Mouse (Mus musculus) lung, postnatal 0 days (tissue): ENCODE data around the gene Mgat5. TPM values are rescaled to one million over a fixed set of nuclear protein-coding genes. Genes with fewer than 3 reads are reported as not detected.

Experiments
- ATAC-seq: fragments of 200-750 bp; cut with Nextera tagmentation; 2 replicates; pipeline ENCODE4 v1.8.0; 2017; ENCODE audit warnings: moderate library complexity
- DNase-seq: peaks from one replicate; pipeline ENCODE4 v3.0.0-alpha.2; 2016; ENCODE audit warnings: low spot score
- H3K27ac ChIP-seq: fragments of 300-500 bp; sonication (generic); 2 replicates; pipeline ENCODE4 v1.5.1; 2014; ENCODE audit warnings: antibody characterized with exemption, mild to moderate bottlenecking, low read length, mixed read lengths
- H3K27me3 ChIP-seq: fragments of 300-500 bp; sonication (generic); replicated peaks from 2 replicates; pipeline ENCODE4 v1.6.1; 2014; ENCODE audit warnings: low read length, mixed read lengths; ENCODE audit not compliant: insufficient read depth
- H3K36me3 ChIP-seq: fragments of 300-500 bp; sonication (generic); 2 replicates; pipeline ENCODE4 v1.6.1; 2014; ENCODE audit warnings: low read length, mixed read lengths; ENCODE audit not compliant: insufficient read depth
- H3K4me1 ChIP-seq: fragments of 300-500 bp; sonication (generic); 2 replicates; pipeline ENCODE4 v1.6.1; 2014; ENCODE audit warnings: antibody characterized with exemption, low read depth, low read length, mixed read lengths; ENCODE audit not compliant: insufficient read depth
- H3K4me2 ChIP-seq: fragments of 300-500 bp; sonication (generic); replicated peaks from 2 replicates; pipeline ENCODE4 v1.6.1; 2014; ENCODE audit warnings: low read depth, mild to moderate bottlenecking, low read length, moderate library complexity, mixed read lengths
- H3K4me3 ChIP-seq: fragments of 300-500 bp; sonication (generic); 2 replicates; pipeline ENCODE4 v1.5.1; 2014; ENCODE audit warnings: low read depth, low read length
- H3K9ac ChIP-seq: fragments of 300-500 bp; sonication (generic); replicated peaks from 2 replicates; pipeline ENCODE4 v1.6.1; 2014; ENCODE audit warnings: low read depth, mild to moderate bottlenecking
- H3K9me3 ChIP-seq: fragments of 300-500 bp; sonication (generic); 2 replicates; pipeline ENCODE4 v1.6.1; 2016; ENCODE audit warnings: low read length, mixed read lengths
- CTCF ChIP-seq: IDR thresholded peaks from 2 replicates; pipeline ENCODE4 v1.5.1; 2016; ENCODE audit warnings: antibody characterized with exemption, mild to moderate bottlenecking
- EP300 ChIP-seq: IDR thresholded peaks from 2 replicates; pipeline ENCODE4 v1.6.1; 2016; ENCODE audit warnings: antibody characterized with exemption, mild to moderate bottlenecking, control low read depth
- WGBS: fragments of 180-500 bp; shearing (Covaris S2); extraction: QIAGEN DNeasy Blood & Tissue Kit; methylation state at CpG from one replicate; pipeline ENCODE4 v1.1.7; 2014; 5-methylcytosine and 5-hydroxymethylcytosine counted together
- polyA plus RNA-seq: library from polyadenylated mRNA; unstranded; fragments of >200 nt; fragmentation: Nextera tagmentation; extraction: Ambion mirVana; gene quantifications from 2 replicates; pipeline ENCODE4 v1.2.1, GENCODE M21; 2015

Gene Mgat5
- polyA plus RNA-seq, 1 experiment from 2014 or later: 3.5 TPM

- 58% methylated on average over 5 of the region's 5 CpGs for WGBS
- no peaks in the 10 kb centered on the region for H3K36me3 ChIP-seq
- no peak overlapping the region for H3K9ac ChIP-seq
- no peak overlapping the region for H3K4me3 ChIP-seq
- TF ChIP-seq CTCF (no peak), EP300 (no peak)
- no peaks in the 10 kb centered on the region for H3K4me1 ChIP-seq
- no peaks in the 10 kb centered on the region for H3K27me3 ChIP-seq
- H3K27ac ChIP-seq: no peak overlapping the region
- DNase-seq (no peak), ATAC-seq (no peak)
- H3K4me2 ChIP-seq: no peak overlapping the region
- H3K9me3 ChIP-seq: no peaks in the 10 kb centered on the region
These were observed 68.5 kb downstream of the Mgat5 start for GRCm38 (mm10) chr1:127273363-127273762.

GRCm38 (mm10) chr1:127275572-127276324 is 70.9 kb downstream of the Mgat5 start:
- Histone ChIP-seq H3K9ac (no peak overlapping the region), H3K4me1 (no peaks in the 10 kb centered on the region), H3K4me3 (no peak overlapping the region), H3K27ac (no peak overlapping the region), H3K36me3 (no peaks in the 10 kb centered on the region), H3K27me3 (no peaks in the 10 kb centered on the region), H3K9me3 (no peaks in the 10 kb centered on the region), H3K4me2 (no peak overlapping the region)
- ATAC-seq (no peak), DNase-seq (no peak)
- TF ChIP-seq EP300 (no peak), CTCF (no peak)
- whole genome bisulfite sequencing: 89% methylated on average over 3 of the region's 3 CpGs

- no peak overlapping the region for H3K4me3 ChIP-seq
- no peak overlapping the region for H3K4me2 ChIP-seq
- WGBS: 88% methylated on average over 3 of the region's 3 CpGs
- DNase-seq (no peak), ATAC-seq (no peak)
- no peaks in the 10 kb centered on the region for H3K36me3 ChIP-seq
- no peaks in the 10 kb centered on the region for H3K9me3 ChIP-seq
- H3K9ac ChIP-seq: no peak overlapping the region
- TF ChIP-seq CTCF: no peak
- no peak for TF ChIP-seq EP300
- no peak overlapping the region for H3K27ac ChIP-seq
- H3K4me1 ChIP-seq: no peaks in the 10 kb centered on the region
- H3K27me3 ChIP-seq: no peaks in the 10 kb centered on the region
These were observed 73.3 kb downstream of the Mgat5 start for GRCm38 (mm10) chr1:127278067-127278466.

- DNase-seq (no peak), ATAC-seq (no peak)
- Histone ChIP-seq H3K4me2 (no peak overlapping the region), H3K27ac (no peak overlapping the region), H3K9ac (no peak overlapping the region), H3K4me3 (no peak overlapping the region), H3K27me3 (no peaks in the 10 kb centered on the region), H3K4me1 (no peaks in the 10 kb centered on the region), H3K9me3 (no peaks in the 10 kb centered on the region), H3K36me3 (no peaks in the 10 kb centered on the region)
- 95% methylated on average over 1 of the region's 1 CpGs for WGBS
- TF ChIP-seq EP300 (no peak), CTCF (peak; percentile 25; the same call in 1 of the 2 replicates)
These were observed 75.4 kb downstream of the Mgat5 start for GRCm38 (mm10) chr1:127280256-127280655.

- Histone ChIP-seq H3K36me3 (no peaks in the 10 kb centered on the region), H3K27ac (no peak overlapping the region), H3K27me3 (no peaks in the 10 kb centered on the region), H3K4me3 (no peak overlapping the region), H3K4me2 (no peak overlapping the region), H3K9me3 (no peaks in the 10 kb centered on the region), H3K4me1 (no peaks in the 10 kb centered on the region), H3K9ac (no peak overlapping the region)
- TF ChIP-seq EP300 (no peak), CTCF (no peak)
- ATAC-seq (no peak), DNase-seq (no peak)
- 84% methylated on average over 3 of the region's 3 CpGs for WGBS
These were observed 80.2 kb downstream of the Mgat5 start for GRCm38 (mm10) chr1:127284975-127285374.

- Histone ChIP-seq H3K36me3 (no peaks in the 10 kb centered on the region), H3K4me2 (no peak overlapping the region), H3K9ac (no peak overlapping the region), H3K9me3 (no peaks in the 10 kb centered on the region), H3K27ac (no peak overlapping the region), H3K4me1 (no peaks in the 10 kb centered on the region), H3K4me3 (no peak overlapping the region), H3K27me3 (no peaks in the 10 kb centered on the region)
- WGBS: 83% methylated on average over 6 of the region's 6 CpGs
- DNase-seq (no peak), ATAC-seq (no peak)
- TF ChIP-seq EP300: no peak
- TF ChIP-seq CTCF: no peak
These were observed 82.7 kb downstream of the Mgat5 start for GRCm38 (mm10) chr1:127287505-127287904.
